Mouse (Mus musculus) common myeloid progenitor, adult 5-6 weeks (primary cell): ENCODE data around the gene Ppp6r1. TPM values are rescaled to one million over a fixed set of nuclear protein-coding genes. Genes with fewer than 3 reads are reported as not detected.

Source experiments
- ATAC-seq: replicated peaks from 2 replicates; pipeline ENCODE4 v1.8.0; 2016; ENCODE audit warnings: low read depth, mild to moderate bottlenecking, moderate TSS enrichment, inconsistent platforms; ENCODE audit not compliant: poor library complexity, severe bottlenecking
- total RNA-seq: library from RNA; stranded (forward); fragments of 200-1000, 187-1606 nt; gene quantifications from 2 replicates; pipeline ENCODE4 v1.2.3, GENCODE M21; 2017

Gene Ppp6r1
- total RNA-seq, 1 experiment from 2014 or later, result 149 TPM

DNA sequence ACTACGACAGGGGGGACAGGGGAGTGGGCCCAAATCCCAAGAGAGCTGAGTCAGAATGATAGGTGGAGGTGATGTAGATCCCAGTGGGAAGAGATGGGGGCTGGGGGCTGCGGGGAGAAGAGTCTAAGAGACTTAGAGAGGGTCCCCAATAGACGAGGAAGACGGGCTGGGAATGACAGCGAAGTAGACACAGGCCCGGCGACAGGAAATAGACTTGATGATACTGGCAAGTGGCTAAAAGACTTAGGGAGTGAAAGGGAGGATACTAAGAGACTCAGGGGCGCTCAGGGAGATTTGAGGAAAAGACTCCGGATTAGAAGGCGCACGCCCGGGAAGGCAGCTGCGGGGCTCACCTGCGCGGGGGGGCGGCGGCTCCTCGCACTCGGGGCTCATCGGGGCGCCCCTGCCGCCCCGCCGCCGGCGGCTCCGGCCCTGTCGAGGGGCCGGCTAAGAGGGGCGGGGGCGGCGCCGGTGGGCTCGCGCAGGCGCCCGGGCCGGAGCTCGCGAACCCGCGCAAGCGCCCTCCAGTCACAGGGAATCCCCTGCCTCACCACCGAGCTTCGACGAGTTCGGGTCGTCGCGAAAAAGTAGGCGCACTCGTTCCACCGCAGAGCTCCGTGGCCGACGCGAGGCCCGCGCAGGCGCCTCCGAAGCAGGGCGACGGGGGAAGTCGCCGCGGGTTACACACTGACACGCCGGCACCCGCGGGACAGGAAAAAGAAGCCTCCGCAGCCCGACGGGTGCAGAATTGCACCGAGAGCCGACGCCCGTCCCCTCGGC lies 501 bp downstream of the Ppp6r1 start:
- no peak for ATAC-seq

DNA sequence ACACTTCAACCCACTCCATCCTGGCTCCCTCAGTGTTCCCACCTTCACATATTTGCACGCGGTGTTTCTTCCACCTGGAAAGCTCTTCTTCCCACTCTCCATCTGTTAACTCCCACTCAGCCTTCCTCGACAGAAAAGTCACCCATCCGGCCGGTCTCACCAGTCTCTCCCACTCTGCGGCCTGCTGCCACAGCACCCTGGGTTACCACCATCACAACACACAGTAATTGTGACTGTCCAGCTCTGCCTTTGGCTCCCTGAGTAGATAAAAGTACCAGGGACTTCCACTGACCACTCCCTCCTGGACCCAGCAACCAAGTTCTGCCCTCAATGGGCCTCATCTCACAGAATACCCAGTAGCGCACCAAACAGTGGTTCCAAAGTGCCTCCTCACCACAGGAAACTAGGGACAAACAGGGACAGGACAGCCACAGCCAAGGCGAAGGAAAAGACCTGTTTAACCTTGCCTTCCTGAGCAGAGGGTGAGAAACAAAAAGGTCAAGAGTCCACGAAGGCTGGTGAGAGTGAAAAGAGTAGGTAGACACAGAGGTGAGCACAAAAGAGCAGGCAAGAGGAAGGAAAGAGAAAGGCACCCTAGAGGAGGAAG lies 1.2 kb downstream of the Ppp6r1 start:
- no peak for ATAC-seq

GRCm38 (mm10) chr7:4656818-4657217 lies 2.0 kb downstream of the Ppp6r1 start:
- ATAC-seq, result no peak

- no peak for ATAC-seq
Observed at GRCm38 (mm10) chr7:4655916-4656315, 2.9 kb downstream of the Ppp6r1 start.

DNA sequence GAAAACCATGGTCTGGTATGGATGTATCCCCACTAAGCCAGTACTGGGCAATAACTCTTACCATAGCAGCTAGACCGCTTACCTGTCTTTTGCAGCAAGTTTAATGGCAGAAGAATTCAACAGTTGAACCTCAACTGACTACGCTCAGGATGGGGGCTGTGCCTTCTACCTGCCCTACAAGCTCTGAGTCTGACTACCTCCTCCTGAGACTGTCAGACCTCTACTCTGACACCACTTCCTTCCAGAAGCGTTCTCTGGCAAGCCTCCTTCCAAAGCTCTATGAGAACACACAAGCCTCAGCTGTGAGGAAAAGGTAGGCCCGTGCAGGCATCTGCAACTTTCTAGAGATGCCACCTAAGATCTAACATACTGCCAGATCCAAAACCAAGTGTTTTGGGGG lies 3.4 kb downstream of the Ppp6r1 start:
- ATAC-seq, result no peak

DNA sequence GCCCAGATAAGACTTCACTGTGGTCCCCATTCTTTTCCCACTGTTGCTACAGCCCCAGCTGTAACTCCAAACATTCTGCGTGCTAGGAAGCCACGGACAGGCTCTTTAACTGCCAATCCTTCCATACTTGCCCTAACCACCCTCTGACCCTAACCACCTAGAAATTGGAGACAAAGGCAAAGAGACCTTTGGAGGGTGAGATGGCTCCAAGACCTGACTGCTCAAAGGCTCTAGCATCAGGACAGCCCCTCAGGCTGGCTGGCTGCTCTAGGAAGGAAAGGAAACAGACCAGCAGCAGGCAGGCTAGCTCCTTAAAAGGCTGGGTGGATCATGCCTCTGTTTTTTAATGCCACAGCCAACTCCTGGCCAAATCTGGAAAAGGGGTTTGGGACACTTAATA lies 4.6 kb downstream of the Ppp6r1 start:
- ATAC-seq, result no peak

GRCm38 (mm10) chr7:4653780-4654179 lies 5.0 kb downstream of the Ppp6r1 start:
- peak; percentile 83 for ATAC-seq

- no peak for ATAC-seq
Observed at GRCm38 (mm10) chr7:4653351-4653750, 5.5 kb downstream of the Ppp6r1 start.

DNA sequence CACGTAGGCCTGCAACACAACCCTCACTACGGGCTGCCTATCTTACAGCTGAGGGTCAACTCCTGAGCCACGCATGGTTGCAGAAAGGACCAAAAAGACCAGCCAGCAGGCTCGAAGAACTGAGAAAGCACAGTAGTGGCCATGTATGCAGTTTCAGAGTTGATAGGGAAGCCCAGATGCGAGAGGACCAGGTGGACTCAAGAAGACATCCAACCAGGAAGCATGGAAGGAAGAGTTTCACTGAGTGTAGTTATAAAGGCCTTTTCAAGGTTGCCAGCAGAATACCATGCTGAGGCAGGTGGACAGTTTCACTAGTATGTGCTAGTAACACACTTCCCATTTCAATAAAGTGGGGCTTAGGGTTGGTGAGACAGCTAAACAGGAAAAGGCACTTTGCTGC lies 6.1 kb downstream of the Ppp6r1 start:
- ATAC-seq, result no peak

DNA sequence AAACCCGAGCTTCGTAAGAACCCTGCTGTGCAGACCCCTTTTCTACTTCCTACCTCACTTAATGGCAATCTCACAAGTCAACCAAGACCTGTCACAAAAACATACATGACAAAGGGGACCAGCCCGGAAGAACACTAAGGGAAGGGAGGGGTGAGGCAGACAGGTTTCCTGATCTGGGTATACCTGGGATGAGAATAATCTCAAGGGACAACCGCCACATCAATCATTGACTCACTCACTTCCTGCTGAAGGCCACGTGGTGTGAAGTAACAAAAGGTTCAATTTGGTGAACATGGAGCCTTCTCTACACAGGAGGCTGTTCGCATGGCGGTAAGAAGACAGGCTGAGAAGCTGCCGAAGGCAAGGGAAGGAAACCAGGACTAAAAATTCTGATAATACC lies 7.2 kb downstream of the Ppp6r1 start:
- ATAC-seq, result no peak

DNA sequence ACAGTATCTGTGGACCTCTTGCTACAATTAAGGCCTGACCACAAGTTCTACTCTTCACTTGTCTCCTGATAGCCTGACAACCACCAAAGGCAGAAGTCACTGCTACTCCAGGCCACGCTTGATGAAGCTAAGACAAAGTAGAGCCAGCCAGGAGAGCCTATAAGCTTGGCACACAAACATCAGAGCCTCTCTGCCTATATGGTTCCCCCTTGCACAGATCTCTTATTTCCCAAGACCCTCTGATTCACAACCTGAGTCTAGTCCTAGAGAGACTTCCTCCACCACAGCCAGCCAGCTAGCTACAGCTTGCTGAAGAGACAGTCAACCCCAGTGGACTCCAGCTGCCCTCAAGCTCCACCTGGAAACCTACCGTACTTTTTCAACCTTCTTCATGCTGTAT lies 10.8 kb downstream of the Ppp6r1 start:
- 0 out of 2 replicates have a peak, but pooled peaks have one; percentile 12 for ATAC-seq

GRCm38 (mm10) chr7:4647291-4647690 lies 11.5 kb downstream of the Ppp6r1 start:
- ATAC-seq, result peak; percentile 92

DNA sequence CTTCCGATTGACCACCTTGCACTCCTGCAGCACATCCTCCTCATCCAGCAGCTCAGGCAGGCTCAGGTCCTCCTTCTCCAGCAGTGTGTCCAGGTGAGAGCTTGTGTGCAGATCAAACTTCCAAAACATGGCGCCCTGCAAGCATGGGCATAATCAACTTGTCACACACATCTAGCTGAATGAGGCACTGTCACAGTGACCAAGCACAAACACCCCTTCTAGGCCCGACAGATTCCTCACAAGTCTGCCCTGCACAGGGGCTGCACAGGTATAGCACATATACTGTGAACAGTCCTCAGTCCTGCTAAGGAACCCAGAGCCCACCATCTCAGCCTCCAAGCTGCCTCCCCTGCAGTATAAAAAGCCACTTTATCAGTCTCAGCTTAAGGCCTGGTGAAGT lies 12.0 kb downstream of the Ppp6r1 start:
- ATAC-seq, result no peak

GRCm38 (mm10) chr7:4643225-4643624 lies 15.6 kb downstream of the Ppp6r1 start:
- peak; percentile 29 for ATAC-seq

GRCm38 (mm10) chr7:4641956-4642355 lies 16.9 kb downstream of the Ppp6r1 start:
- ATAC-seq, result no peak

DNA sequence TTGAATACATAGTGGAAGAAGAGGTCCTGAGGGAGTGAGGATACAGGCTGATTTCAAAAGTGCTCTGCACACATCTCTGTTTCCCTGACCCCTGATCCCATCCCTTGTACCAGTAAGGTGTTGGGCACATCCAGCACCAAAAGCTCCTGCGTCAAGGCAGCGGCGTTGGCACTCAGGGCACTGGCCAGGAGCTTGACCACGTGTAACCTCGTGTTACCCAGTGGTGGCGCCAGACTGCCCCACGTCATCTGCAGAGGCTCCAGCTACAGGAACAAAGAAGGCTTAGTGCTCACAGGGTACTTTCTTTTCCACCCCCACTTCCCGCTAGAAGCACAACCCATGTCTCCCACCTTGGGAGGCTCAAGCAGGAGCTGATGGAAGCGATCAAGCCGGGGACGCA lies 17.7 kb downstream of the Ppp6r1 start:
- no peak for ATAC-seq

- peak; percentile 22 for ATAC-seq
Observed at GRCm38 (mm10) chr7:4636179-4636578, 22.6 kb downstream of the Ppp6r1 start.

- ATAC-seq, result no peak
Observed at GRCm38 (mm10) chr7:4631031-4631430, 27.8 kb downstream of the Ppp6r1 start, which contains the start of gene Tmem86b. Gene Tmem86b (minus strand): TSS chr7:4631422.

DNA sequence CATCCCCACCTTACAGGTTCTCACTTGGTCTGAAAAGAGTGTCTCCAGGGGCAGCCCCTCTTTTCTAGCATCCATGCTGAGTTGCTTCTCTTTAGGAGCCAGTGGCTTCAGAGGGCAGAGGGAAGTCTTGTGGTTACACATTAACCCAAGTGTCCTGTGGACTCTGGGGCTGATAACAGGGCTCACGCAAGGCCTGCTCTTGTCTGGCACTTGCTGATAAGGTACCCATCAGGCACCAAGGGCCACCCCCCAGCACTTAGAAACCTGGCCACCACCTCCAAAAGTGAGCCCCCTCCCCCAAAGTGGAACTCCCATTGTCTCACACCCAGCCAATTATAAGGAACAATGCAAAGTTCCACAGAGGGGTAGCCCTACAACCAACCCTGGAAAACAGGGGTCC lies 28.6 kb downstream of the Ppp6r1 start:
- ATAC-seq, result peak; percentile 81

GRCm38 (mm10) chr7:4629586-4629985 lies 29.2 kb downstream of the Ppp6r1 start:
- no peak for ATAC-seq

DNA sequence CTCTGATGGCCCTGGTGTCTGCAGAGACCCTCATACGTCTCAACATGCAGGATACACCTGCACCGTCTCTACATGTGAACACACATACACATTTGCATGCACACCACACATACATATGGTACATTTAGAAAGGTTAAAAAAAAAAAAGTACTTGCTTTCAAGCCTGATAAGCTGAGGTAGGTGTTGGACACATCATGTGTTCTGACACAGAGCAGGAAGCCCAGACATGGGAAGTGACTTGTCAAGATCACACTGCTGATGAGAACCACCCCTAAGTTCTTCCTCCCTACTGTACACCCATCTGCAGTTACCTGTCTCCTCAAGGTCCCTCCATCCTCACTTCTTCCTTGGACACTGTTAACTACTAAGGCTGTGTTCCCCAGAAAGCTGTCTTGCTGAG lies 32.9 kb downstream of the Ppp6r1 start:
- ATAC-seq, result no peak

GRCm38 (mm10) chr7:4624343-4624742 lies 34.5 kb downstream of the Ppp6r1 start:
- ATAC-seq, result 0 out of 2 replicates have a peak, but pooled peaks have one; percentile 17
